Mouse (Mus musculus) embryonic fibroblast, embryonic 13.5 days (primary cell): ENCODE results near the gene Catsper4. TPM values are rescaled to one million over a fixed set of nuclear protein-coding genes. Genes with fewer than 3 reads are reported as not detected.
"Not testable (repeated sequence)": the region's sequence is repeated elsewhere in the genome, so short reads cannot be mapped to it uniquely, and the experiment has no call there.

ENCODE experiments used
- H3K27ac ChIP-seq: 2 replicates; pipeline ENCODE4 v1.5.1; 2012; ENCODE audit warnings: low read length, control low read depth, inconsistent platforms; ENCODE audit not compliant: insufficient read depth
- H3K4me1 ChIP-seq: 2 replicates; pipeline ENCODE4 v1.6.1; 2011; ENCODE audit warnings: low read length; ENCODE audit not compliant: control insufficient read depth, insufficient read depth
- H3K4me3 ChIP-seq: 2 replicates; pipeline ENCODE4 v1.5.1; 2011; ENCODE audit warnings: mild to moderate bottlenecking, control low read depth, low read length; ENCODE audit not compliant: insufficient read depth
- CTCF ChIP-seq: IDR thresholded peaks from 2 replicates; pipeline ENCODE4 v1.5.1; 2011; ENCODE audit warnings: mild to moderate bottlenecking, control low read depth, low read length, moderate library complexity, borderline replicate concordance; ENCODE audit not compliant: insufficient read depth
- POLR2A ChIP-seq: IDR thresholded peaks from 2 replicates; pipeline ENCODE4 v1.6.1; 2011; ENCODE audit warnings: low read depth, mild to moderate bottlenecking, control low read depth, low read length, moderate library complexity
- polyA plus RNA-seq: library from polyadenylated mRNA; stranded (reverse); fragments of >200 nt; gene quantifications from 2 replicates; pipeline ENCODE4 v1.2.4, GENCODE M21; 2011; ENCODE audit warnings: low read depth; ENCODE audit not compliant: missing spikeins, insufficient read length

Gene Catsper4
- not detected in 2 replicates for polyA plus RNA-seq

DNA sequence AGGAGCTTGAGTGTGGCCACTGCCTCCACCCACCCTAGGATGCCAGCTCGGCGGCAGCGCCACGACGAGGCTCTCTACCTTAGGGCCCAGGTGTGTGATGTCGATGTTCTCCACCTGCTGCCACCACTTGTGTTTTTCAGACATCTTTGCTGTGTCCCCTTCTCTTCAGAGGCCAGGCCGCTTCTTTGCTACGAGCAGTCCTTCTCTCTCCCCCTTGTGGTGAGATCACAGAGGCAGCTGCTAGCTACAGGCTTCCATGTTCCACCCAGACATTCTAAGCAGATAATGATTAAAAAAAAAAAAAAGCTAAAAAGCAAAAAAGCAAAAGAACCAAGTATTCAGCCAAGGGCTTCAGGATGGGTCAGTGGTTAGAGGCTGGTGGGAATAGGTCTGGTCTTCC is at the start of gene Catsper4:
Catsper4 (minus strand) TSS at position 190 of the 400 bp plus-strand sequence.
- Histone ChIP-seq H3K4me3 (no peak within 1 kb of the TSS), H3K4me1 (no peaks in the 10 kb centered on the region), H3K27ac (no peak within 1 kb of the TSS)
- TF ChIP-seq CTCF (peak; percentile 16; the same call in 1 of the 2 replicates), POLR2A (no peak)

DNA sequence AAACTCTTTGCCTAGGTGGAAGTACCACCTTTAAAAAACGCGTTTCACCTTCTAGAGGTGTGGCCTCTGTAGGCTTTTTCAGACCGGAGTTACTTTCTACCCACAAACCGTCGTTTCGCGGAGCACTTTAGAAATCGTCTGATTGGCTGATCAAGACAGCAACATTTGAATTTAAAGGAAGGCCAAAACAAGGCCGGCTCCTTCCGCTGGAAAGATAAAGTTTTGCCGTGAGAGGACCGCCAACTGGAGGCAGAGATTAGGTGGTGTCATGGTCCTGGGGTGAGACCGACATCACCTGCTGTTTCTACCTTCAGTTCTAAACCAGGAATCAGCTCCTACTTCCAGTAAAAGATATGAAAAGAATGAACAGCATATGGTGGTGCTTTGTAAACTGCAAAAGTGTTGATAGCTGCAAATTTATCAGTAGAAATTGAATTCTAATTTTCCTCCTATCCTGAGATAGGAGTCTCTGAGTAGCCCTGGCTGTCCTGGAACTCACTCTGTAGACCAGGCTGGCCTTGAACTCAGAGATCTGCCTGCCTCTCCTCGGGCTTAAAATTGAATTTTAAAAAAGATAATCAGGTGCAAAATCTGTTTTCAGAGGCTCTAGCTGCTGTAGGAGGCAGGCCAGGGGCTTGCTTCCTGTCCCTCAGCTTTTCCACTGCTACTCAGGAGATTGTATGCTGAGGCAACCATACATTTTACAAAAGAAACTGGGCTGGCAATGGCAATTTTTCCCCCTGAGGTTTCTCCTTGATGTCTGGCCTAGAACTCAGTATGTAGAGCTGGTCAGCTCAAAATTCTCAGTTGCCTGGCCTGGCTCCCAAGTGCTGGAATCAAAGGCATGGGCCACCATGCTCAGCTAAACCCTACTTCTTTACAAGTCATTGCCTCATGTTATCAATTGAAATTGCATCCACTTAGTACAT is 46.5 kb upstream of the Catsper4 start:
- Histone ChIP-seq H3K27ac (no peak overlapping the region), H3K4me3 (no peak overlapping the region), H3K4me1 (no peaks in the 10 kb centered on the region)

DNA sequence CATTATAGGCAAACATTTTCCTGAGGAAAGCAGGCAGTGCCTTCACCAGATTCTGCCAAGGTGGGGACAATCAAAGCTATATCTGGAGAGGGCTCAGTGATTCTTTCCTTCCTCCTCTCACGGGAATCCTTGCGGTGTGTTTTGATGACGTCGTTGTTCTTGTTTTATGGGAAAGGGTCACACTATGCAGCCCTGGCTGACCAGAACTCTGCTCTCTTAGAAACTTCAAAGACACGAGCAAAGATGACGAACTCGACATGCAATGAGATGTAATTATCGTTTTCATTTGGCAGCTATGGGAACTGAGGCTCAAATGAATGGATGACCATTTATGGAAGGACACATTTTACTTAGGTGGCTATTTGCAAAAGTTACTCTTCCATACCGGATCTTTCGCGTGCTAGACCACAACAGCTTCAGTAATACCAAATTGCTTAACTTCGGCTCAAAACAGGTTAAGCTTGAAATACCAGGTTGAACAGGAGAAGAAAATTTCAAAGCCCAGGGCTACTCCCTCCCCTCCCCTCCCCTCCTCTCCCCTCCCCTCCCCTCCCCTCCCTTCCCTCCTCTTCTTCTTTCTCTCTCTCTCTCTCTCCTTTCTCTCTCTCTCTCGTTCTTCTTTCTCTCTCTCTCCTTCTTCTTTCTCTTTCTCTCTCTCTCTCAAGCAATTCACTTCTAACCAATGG is 45.7 kb upstream of the Catsper4 start:
- TF ChIP-seq CTCF: no peak
- no peak for TF ChIP-seq POLR2A
- no peak overlapping the region for H3K27ac ChIP-seq
- no peak overlapping the region for H3K4me3 ChIP-seq
- no peaks in the 10 kb centered on the region for H3K4me1 ChIP-seq

More for the DNA sequence above, 46.5 kb upstream of the Catsper4 start:
- no peak for TF ChIP-seq POLR2A
- no peak for TF ChIP-seq CTCF

DNA sequence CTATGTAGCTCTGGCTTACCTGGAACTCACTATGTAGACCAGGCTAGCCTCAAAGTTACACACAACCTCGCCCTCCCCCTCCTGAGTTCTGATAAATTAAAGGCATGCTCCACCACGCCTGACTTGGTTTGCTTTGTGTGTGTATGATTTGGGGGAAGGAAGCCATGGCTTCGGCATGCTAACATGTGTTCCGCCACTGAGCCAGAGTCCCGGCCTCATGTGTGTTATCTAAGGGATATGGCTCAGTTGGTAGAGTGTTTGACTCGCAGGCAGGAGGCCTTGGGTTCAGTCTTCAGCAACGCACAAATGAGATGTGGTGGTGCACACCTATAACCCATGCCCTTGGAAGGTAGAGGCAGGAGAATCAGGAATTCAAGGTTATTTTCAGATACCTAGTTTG is 44.8 kb upstream of the Catsper4 start:
- no peak for TF ChIP-seq CTCF
- no peak for TF ChIP-seq POLR2A
- no peak overlapping the region for H3K27ac ChIP-seq
- H3K4me3 ChIP-seq: no peak overlapping the region
- no peaks in the 10 kb centered on the region for H3K4me1 ChIP-seq

GRCm38 (mm10) chr4:134269622-134270021 is 42.4 kb upstream of the Catsper4 start:
- H3K4me3 ChIP-seq, H3K4me1 ChIP-seq, H3K27ac ChIP-seq: not testable (repeated sequence)

- no peak overlapping the region for H3K27ac ChIP-seq
- no peak overlapping the region for H3K4me3 ChIP-seq
- TF ChIP-seq POLR2A (no peak), CTCF (no peak)
- no peaks in the 10 kb centered on the region for H3K4me1 ChIP-seq
Measured at GRCm38 (mm10) chr4:134268102-134268655, 41.0 kb upstream of the Catsper4 start.

DNA sequence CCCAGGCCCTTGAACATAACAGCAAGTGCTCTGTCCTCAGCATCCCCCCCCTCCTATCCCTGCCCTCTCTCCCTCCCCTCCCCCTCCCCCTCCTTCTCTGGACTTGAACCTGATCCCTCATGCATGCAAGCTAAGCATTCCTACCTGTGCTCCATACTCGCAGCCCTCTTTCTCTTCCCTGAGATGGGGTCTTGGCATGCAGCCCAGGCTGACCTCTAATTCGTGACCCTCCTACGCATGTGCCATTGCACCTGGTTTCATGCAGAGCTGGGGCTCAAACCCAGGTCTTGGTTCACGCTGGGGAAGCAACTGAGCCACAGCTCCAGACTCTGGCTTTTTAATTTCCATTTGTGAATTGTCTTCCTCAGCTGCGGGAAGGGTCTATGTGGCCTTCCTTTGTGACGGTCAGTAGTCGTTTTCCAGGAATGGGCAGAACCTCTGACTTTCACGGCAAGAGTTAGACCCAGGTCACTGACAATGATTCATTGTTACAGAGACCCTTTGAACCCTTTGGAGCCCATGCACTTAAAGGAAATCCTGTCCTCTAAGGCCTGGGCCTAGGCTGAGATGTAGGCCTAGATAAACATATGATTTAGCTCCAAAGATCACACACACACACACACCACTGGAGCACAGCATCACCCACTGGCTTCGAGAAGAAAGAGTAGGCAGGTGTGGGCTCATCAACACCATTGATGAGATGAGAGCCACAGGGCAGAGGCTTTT is 38.8 kb upstream of the Catsper4 start:
- Histone ChIP-seq H3K4me3 (no peak overlapping the region), H3K27ac (no peak overlapping the region), H3K4me1 (no peaks in the 10 kb centered on the region)
- TF ChIP-seq POLR2A (no peak), CTCF (no peak)

DNA sequence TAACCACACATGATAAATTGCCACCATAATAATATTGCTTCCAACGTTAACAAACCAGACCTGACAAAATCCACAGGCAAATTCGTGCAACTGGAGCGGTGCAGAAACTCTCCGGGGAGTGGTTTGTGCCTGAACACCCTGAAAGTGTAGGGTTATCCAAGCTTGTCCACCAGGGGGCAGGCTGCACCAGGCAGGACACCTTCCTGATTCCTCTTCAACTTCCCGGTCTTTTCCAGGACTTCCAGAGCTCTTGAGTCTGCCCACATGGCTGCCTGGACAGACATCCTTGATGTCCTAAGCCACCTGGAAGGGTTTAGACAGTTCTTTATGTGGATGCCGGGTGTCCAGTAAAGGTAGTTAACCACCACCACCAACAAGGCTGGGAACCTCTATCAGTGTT is 36.0 kb upstream of the Catsper4 start:
- no peaks in the 10 kb centered on the region for H3K4me1 ChIP-seq
- no peak overlapping the region for H3K4me3 ChIP-seq
- no peak overlapping the region for H3K27ac ChIP-seq
- TF ChIP-seq CTCF (peak; percentile 80; the same call in 1 of the 2 replicates), POLR2A (no peak)

DNA sequence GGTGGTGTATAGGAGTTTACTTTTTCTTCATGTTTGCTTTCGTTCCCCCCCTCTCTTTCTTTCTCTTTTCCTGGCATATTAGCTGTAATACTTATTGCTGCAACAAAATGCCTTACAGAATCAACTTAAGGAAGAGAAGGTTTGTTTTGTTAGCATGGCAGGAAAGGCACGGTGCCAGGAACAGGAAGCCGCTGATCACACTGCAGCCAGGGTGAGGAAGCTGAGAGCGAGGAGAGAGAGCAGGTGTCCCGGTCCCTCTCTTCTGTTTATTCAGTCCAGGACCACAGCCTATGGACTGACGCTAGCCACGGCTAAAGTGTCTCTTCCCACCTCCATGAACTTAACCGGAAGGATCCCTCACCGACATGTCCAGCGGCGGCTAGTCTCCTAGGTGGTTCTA is 31.2 kb upstream of the Catsper4 start:
- H3K27ac ChIP-seq: no peak overlapping the region
- H3K4me1 ChIP-seq: no peaks in the 10 kb centered on the region
- H3K4me3 ChIP-seq: no peak overlapping the region
- no peak for TF ChIP-seq POLR2A
- TF ChIP-seq CTCF: no peak
